Mouse (Mus musculus) liver, embryonic 13.5 days (tissue): Measurements from ENCODE around the gene Limk2. TPM values are rescaled to one million over a fixed set of nuclear protein-coding genes. Genes with fewer than 3 reads are reported as not detected.

Source experiments
- polyA plus RNA-seq: library from polyadenylated mRNA; unstranded; fragments of >200 nt; fragmentation: Nextera tagmentation; extraction: Ambion mirVana; gene quantifications from 2 replicates; pipeline ENCODE4 v1.2.1, GENCODE M21; 2015

Gene Limk2
- polyA plus RNA-seq, 1 experiment from 2014 or later, result 8.7 TPM

Other genes starting within 250 kb of the Limk2 start
- gene Sfi1, start 215.7 kb downstream of the Limk2 start, polyA plus RNA-seq, result 3.4 and 4.3 TPM in 2 replicates
- gene Eif4enif1, start 206.8 kb downstream of the Limk2 start, polyA plus RNA-seq, result 22.0 and 22.3 TPM in 2 replicates
- 159 and 171 TPM in 2 replicates for gene Drg1, start 142.8 kb downstream of the Limk2 start, polyA plus RNA-seq
- 14.8 and 15.8 TPM in 2 replicates for gene Patz1, start 120.3 kb downstream of the Limk2 start, polyA plus RNA-seq
- 1.1 and 1.5 TPM in 2 replicates for gene Pik3ip1, start 78.8 kb downstream of the Limk2 start, polyA plus RNA-seq
- 7.3 and 9.1 TPM in 2 replicates for gene Rnf185, start 43.2 kb upstream of the Limk2 start, polyA plus RNA-seq
- 0.05 TPM in 2 replicates for gene Pla2g3, start 79.1 kb upstream of the Limk2 start, polyA plus RNA-seq
- 0.15 and 0.18 TPM in 2 replicates for gene Inpp5j, start 95.6 kb upstream of the Limk2 start, polyA plus RNA-seq
- 12.2 and 12.5 TPM in 2 replicates for gene Selenom, start 105.5 kb upstream of the Limk2 start, polyA plus RNA-seq
- 10.5 and 12.0 TPM in 2 replicates for gene Smtn, start 131.4 kb upstream of the Limk2 start, polyA plus RNA-seq
- gene Morc2a, start 240.0 kb upstream of the Limk2 start, polyA plus RNA-seq, result 6.9 and 8.6 TPM in 2 replicates